Mouse (Mus musculus): ENCODE results near the gene Cnbd2.

DNA sequence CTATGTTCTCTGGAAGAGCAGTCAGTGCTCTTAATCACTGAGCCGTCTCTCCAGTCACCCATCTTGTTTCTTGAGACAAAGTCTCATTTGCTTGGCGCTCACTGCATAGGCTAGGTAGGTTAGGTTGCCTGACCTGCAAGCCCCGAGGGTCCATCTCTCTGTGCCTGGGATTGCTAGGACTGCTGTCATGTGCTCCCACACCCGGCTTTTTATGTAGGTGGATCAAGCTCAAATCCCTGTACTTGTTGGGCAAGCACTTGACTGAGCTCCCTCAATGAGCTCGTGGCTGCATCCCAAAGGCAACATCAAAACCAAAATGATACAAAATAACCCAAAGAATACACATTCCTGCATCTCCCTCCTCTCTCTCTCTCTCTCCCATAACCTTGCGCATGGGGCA lies 9.4 kb downstream of the Cnbd2 start:
- no peak for TF ChIP-seq CTCF (IDR thresholded peaks at IDR 0.05; ENCODE audit: low read depth, low read length)
- no peak for TF ChIP-seq POLR2A (IDR thresholded peaks at IDR 0.05; ENCODE audit: borderline replicate concordance, low read depth, low read length)

Data from bone marrow macrophage, adult 2 months (primary cell).